Mouse (Mus musculus) left cerebral cortex, postnatal 14 days (tissue): ENCODE results near the gene Adgrg7. TPM values are rescaled to one million over a fixed set of nuclear protein-coding genes. Genes with fewer than 3 reads are reported as not detected.

Source experiments
- DNase-seq, 2 experiments: peaks; one replicate each; pipeline ENCODE4 v3.0.0; 2021 to 2022; ENCODE audit warnings: low spot score in 2 of 2, mixed read lengths in 1 of 2
- intact Hi-C: fragments of 180-260 bp; cut with DNase I; formaldehyde crosslinking; loops from one replicate; pipeline ENCODE4 v1.15.1; 2025
- total RNA-seq, 2 experiments: library from RNA; stranded (reverse); gene quantifications; 2 replicates each; pipeline ENCODE4 v1.2.3; 2021

The Adgrg7 gene
- total RNA-seq, 2 experiments from 2014 or later, result not detected

GRCm38 (mm10) chr16:56717224-56718200 is 78.1 kb downstream of the Adgrg7 start, which contains the start of gene Tfg:
Gene Tfg, minus strand, starts transcription at chr16:56717450.
- DNase-seq, result peak; percentile 99 to 100
- intact Hi-C loops, result no loop called here

GRCm38 (mm10) chr16:56716557-56717179 is 79.0 kb downstream of the Adgrg7 start:
- intact Hi-C loops, result no loop called here
- DNase-seq, result peak in 1 of 2 experiments; percentile 6

GRCm38 (mm10) chr16:56715608-56716007 is 80.0 kb downstream of the Adgrg7 start:
- intact Hi-C loops, result no loop called here
- no peak for DNase-seq

- DNase-seq, result no peak
- intact Hi-C loops, result no loop called here
Observed at GRCm38 (mm10) chr16:56710071-56710470, 85.6 kb downstream of the Adgrg7 start.

- DNase-seq, result no peak
- intact Hi-C loops, result no loop called here
Observed at GRCm38 (mm10) chr16:56705731-56706130, 89.9 kb downstream of the Adgrg7 start.

GRCm38 (mm10) chr16:56700898-56701297 is 94.8 kb downstream of the Adgrg7 start:
- intact Hi-C loops, result no loop called here
- DNase-seq, result no peak

- no peak for DNase-seq
- intact Hi-C loops, result loop anchor here (5.0 kb wide), 1 partner anchor 529 kb away; no protein-coding TSS in a partner anchor
Observed at GRCm38 (mm10) chr16:56696448-56696847, 99.2 kb downstream of the Adgrg7 start.

GRCm38 (mm10) chr16:56690715-56691114 is 104.9 kb downstream of the Adgrg7 start:
- no peak for DNase-seq
- intact Hi-C loops, result no loop called here

GRCm38 (mm10) chr16:56686747-56687146 is 108.9 kb downstream of the Adgrg7 start:
- intact Hi-C loops, result no loop called here
- DNase-seq, result no peak

GRCm38 (mm10) chr16:56681010-56681645 is 114.5 kb downstream of the Adgrg7 start:
- no peak for DNase-seq
- intact Hi-C loops, result no loop called here

- DNase-seq, result peak; percentile 34 to 67
- intact Hi-C loops, result loop anchor here (10.0 kb wide), 1 partner anchor 152 kb away; no protein-coding TSS in a partner anchor
Observed at GRCm38 (mm10) chr16:56677146-56677545, 118.5 kb downstream of the Adgrg7 start.

Other genes starting within 250 kb of the Adgrg7 start
- gene Tfg, start 78.4 kb downstream of the Adgrg7 start, total RNA-seq, result 10 to 100 TPM; 65.6 to 71.6 TPM
- gene Tmem45a, start 90.3 kb upstream of the Adgrg7 start, total RNA-seq, result 1 to 10 TPM; 1.7 to 3.2 TPM
- gene Lnp1, start 132.2 kb upstream of the Adgrg7 start, total RNA-seq, result 1 to 10 TPM; 1.3 to 2.5 TPM